Mouse (Mus musculus) lung, adult 2 months (tissue): ENCODE measurements around the gene Zbed4.

Experiments
- CTCF ChIP-seq: fragments of 200-500 bp; IDR thresholded peaks from 2 replicates; pipeline ENCODE4 v1.5.1; 2011; ENCODE audit warnings: mild to moderate bottlenecking, low read length, control low read depth; ENCODE audit not compliant: insufficient read depth
- POLR2A ChIP-seq: fragments of 200-500 bp; IDR thresholded peaks from 2 replicates; pipeline ENCODE4 v1.6.1; 2011; ENCODE audit warnings: low read depth, mild to moderate bottlenecking, control low read depth, low read length, borderline replicate concordance; ENCODE audit errors: extremely low read depth

DNA sequence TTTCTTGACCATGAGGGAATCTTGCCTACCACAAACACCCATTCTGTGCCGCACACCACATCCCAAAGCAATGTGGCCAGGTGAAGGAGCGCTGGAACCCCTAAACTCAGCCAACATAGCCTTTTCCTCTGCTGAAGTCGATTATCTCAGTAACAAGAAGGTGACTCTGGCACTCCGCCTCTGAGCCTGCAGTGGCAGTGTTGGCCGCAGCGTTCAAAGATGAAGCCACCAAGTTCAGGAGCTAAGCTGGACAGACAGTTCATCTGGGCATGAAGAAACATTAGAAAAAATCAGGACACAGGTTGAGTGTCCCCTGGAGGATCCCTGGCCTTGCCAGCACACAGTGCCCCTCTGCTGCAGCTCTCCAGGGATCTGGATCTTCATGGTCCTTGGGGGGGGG is 76.0 kb downstream of the Zbed4 start:
- no peak for TF ChIP-seq CTCF
- TF ChIP-seq POLR2A = no peak
